Mouse (Mus musculus) lung, adult 2 months (tissue): ENCODE measurements around the gene Ostf1. TPM values are rescaled to one million over a fixed set of nuclear protein-coding genes. Genes with fewer than 3 reads are reported as not detected.
A peak's percentile ranks its signal among the peaks of the same experiment; 100 is the strongest.

Experiments used
- DNase-seq: peaks from one replicate; pipeline ENCODE4 v3.0.0; 2022
- H3K4me1 ChIP-seq: fragments of 200-500 bp; 2 replicates; pipeline ENCODE4 v1.6.1; 2011; ENCODE audit warnings: low read length; ENCODE audit not compliant: control insufficient read depth, insufficient read depth
- H3K4me3 ChIP-seq: fragments of 200-500 bp; replicated peaks from 2 replicates; pipeline ENCODE3; 2011; ENCODE audit warnings: low read depth, mild to moderate bottlenecking, control low read depth, low read length; ENCODE audit errors: extremely low read depth
- CTCF ChIP-seq: fragments of 200-500 bp; IDR thresholded peaks from 2 replicates; pipeline ENCODE4 v1.5.1; 2011; ENCODE audit warnings: mild to moderate bottlenecking, low read length, control low read depth; ENCODE audit not compliant: insufficient read depth
- POLR2A ChIP-seq: fragments of 200-500 bp; IDR thresholded peaks from 2 replicates; pipeline ENCODE4 v1.6.1; 2011; ENCODE audit warnings: low read depth, mild to moderate bottlenecking, control low read depth, low read length, borderline replicate concordance; ENCODE audit errors: extremely low read depth
- WGBS: fragments of 180-500 bp; shearing (Covaris S2); methylation state at CpG from one replicate; pipeline ENCODE4 v1.1.7; 2018; 5-methylcytosine and 5-hydroxymethylcytosine counted together
- polyA plus RNA-seq: library from polyadenylated mRNA; depleted of rRNA; stranded (reverse); fragments of >200 nt; gene quantifications from 2 replicates; pipeline ENCODE4 v1.2.3, GENCODE M21; 2012; rRNA removed

The Ostf1 gene
- polyA plus RNA-seq, 1 experiment: 79.7 TPM

- H3K4me3 ChIP-seq: no peak overlapping the region
- WGBS: 77% methylated on average over 12 of the region's 12 CpGs
- no peak for DNase-seq
- TF ChIP-seq POLR2A (no peak), CTCF (no peak)
- H3K4me1 ChIP-seq: no peaks in the 10 kb centered on the region
These were observed 63.4 kb downstream of the Ostf1 start for GRCm38 (mm10) chr19:18567936-18568827.

- TF ChIP-seq CTCF: no peak
- TF ChIP-seq POLR2A: no peak
- no peak for DNase-seq
- H3K4me1 ChIP-seq: no peaks in the 10 kb centered on the region
- 89% methylated on average over 11 of the region's 11 CpGs for WGBS
- H3K4me3 ChIP-seq: no peak overlapping the region
These were observed 64.1 kb downstream of the Ostf1 start for GRCm38 (mm10) chr19:18567501-18567900.

- Histone ChIP-seq H3K4me1 (no peaks in the 10 kb centered on the region), H3K4me3 (no peak overlapping the region)
- 64% methylated on average over 1 of the region's 1 CpGs for WGBS
- DNase-seq: no peak
- TF ChIP-seq POLR2A: no peak
- 0 out of 2 replicates have a peak, but pooled peaks have one; percentile 16 for TF ChIP-seq CTCF
These were observed 73.9 kb downstream of the Ostf1 start for GRCm38 (mm10) chr19:18557708-18558107.

GRCm38 (mm10) chr19:18555645-18556044 lies 76.0 kb downstream of the Ostf1 start:
- Histone ChIP-seq H3K4me1 (no peaks in the 10 kb centered on the region), H3K4me3 (no peak overlapping the region)
- 82% methylated on average over 2 of the region's 2 CpGs for WGBS
- DNase-seq: no peak
- TF ChIP-seq POLR2A (no peak), CTCF (no peak)

- TF ChIP-seq POLR2A (no peak), CTCF (peak; percentile 15; the same call in 1 of the 2 replicates)
- peak; percentile 37 for DNase-seq
- Histone ChIP-seq H3K4me1 (no peaks in the 10 kb centered on the region), H3K4me3 (no peak overlapping the region)
- WGBS: 8% methylated on average over 4 of the region's 4 CpGs
These were observed 83.0 kb downstream of the Ostf1 start for GRCm38 (mm10) chr19:18548668-18549067.

Other genes with a start within 250 kb of the Ostf1 start
- 3.0 and 4.7 TPM in 2 replicates for gene Nmrk1, start 127 bp upstream of the Ostf1 start, polyA plus RNA-seq
- gene Carnmt1, start 38.9 kb upstream of the Ostf1 start, polyA plus RNA-seq: 6.5 and 7.1 TPM in 2 replicates
- gene D030056L22Rik, start 81.4 kb upstream of the Ostf1 start, polyA plus RNA-seq: 11.5 and 20.0 TPM in 2 replicates
- 4.5 and 6.0 TPM in 2 replicates for gene Trpm6, start 118.2 kb upstream of the Ostf1 start, polyA plus RNA-seq